Mouse (Mus musculus): ENCODE data around the gene Cbx4.
A peak's percentile ranks its signal among the peaks of the same experiment; 100 is the strongest.

The Cbx4 gene

GRCm38 (mm10) chr11:119084446-119085278 lies 1.4 kb downstream of the Cbx4 start:
- peak; percentile 70 for DNase-seq (ENCODE audit: low read depth)

GRCm38 (mm10) chr11:119083724-119084445 lies 2.1 kb downstream of the Cbx4 start:
- DNase-seq (ENCODE audit: low read depth): peak; percentile 85

GRCm38 (mm10) chr11:119082638-119083599 lies 3.1 kb downstream of the Cbx4 start:
- peak; percentile 73 for DNase-seq (ENCODE audit: low read depth)

GRCm38 (mm10) chr11:119081839-119082637 lies 4.0 kb downstream of the Cbx4 start:
- peak; percentile 73 for DNase-seq (ENCODE audit: low read depth)

GRCm38 (mm10) chr11:119081148-119081838 lies 4.7 kb downstream of the Cbx4 start:
- no peak for DNase-seq (ENCODE audit: low read depth)

GRCm38 (mm10) chr11:119080461-119081147 lies 5.4 kb downstream of the Cbx4 start:
- DNase-seq (ENCODE audit: low read depth): no peak

- DNase-seq (ENCODE audit: low read depth): peak; percentile 32
Measured at GRCm38 (mm10) chr11:119079445-119079837, 6.6 kb downstream of the Cbx4 start.

GRCm38 (mm10) chr11:119078691-119079444 lies 7.2 kb downstream of the Cbx4 start:
- DNase-seq (ENCODE audit: low read depth): peak; percentile 28

GRCm38 (mm10) chr11:119077755-119078154 lies 8.3 kb downstream of the Cbx4 start:
- DNase-seq (ENCODE audit: low read depth): peak; percentile 32

GRCm38 (mm10) chr11:119075805-119076204 lies 10.2 kb downstream of the Cbx4 start:
- DNase-seq (ENCODE audit: low read depth): peak; percentile 92

- DNase-seq (ENCODE audit: low read depth): peak; percentile 21
Measured at GRCm38 (mm10) chr11:119073876-119074433, 12.1 kb downstream of the Cbx4 start.

GRCm38 (mm10) chr11:119072986-119073385 lies 13.0 kb downstream of the Cbx4 start:
- DNase-seq (ENCODE audit: low read depth): no peak

- no peak for DNase-seq (ENCODE audit: low read depth)
Measured at GRCm38 (mm10) chr11:119072239-119072638, 13.8 kb downstream of the Cbx4 start.

GRCm38 (mm10) chr11:119066841-119067240 lies 19.2 kb downstream of the Cbx4 start:
- no peak for DNase-seq (ENCODE audit: low read depth)

- peak; percentile 41 for DNase-seq (ENCODE audit: low read depth)
Measured at GRCm38 (mm10) chr11:119059256-119059655, 26.8 kb downstream of the Cbx4 start.

- DNase-seq (ENCODE audit: low read depth): peak; percentile 61
Measured at GRCm38 (mm10) chr11:119058041-119058995, 27.7 kb downstream of the Cbx4 start.

GRCm38 (mm10) chr11:119057291-119057690 lies 28.7 kb downstream of the Cbx4 start:
- peak; percentile 53 for DNase-seq (ENCODE audit: low read depth)

Data from naive thymus-derived CD4-positive, alpha-beta T cell, adult 2 months (primary cell).